Mouse (Mus musculus) lung, embryonic 16.5 days (tissue): ENCODE measurements around the gene Tbc1d30. TPM values are rescaled to one million over a fixed set of nuclear protein-coding genes. Genes with fewer than 3 reads are reported as not detected.
"Not testable (repeated sequence)": the region's sequence is repeated elsewhere in the genome, so short reads cannot be mapped to it uniquely, and the experiment has no call there.

ENCODE experiments used
- ATAC-seq: fragments of 200-750 bp; cut with Nextera tagmentation; 2 replicates; pipeline ENCODE4 v1.8.0; 2017; ENCODE audit warnings: low read depth, mild to moderate bottlenecking, moderate library complexity
- H3K27ac ChIP-seq: fragments of 300-500 bp; sonication (generic); 2 replicates; pipeline ENCODE4 v1.5.1; 2014; ENCODE audit warnings: mild to moderate bottlenecking, control low read depth, low read length
- H3K27me3 ChIP-seq: fragments of 300-500 bp; sonication (generic); 2 replicates; pipeline ENCODE4 v1.6.1; 2014; ENCODE audit warnings: low read depth, low read length, mixed read lengths; ENCODE audit not compliant: control insufficient read depth, insufficient read depth
- H3K36me3 ChIP-seq: fragments of 300-500 bp; sonication (generic); 2 replicates; pipeline ENCODE4 v1.6.1; 2014; ENCODE audit warnings: low read length; ENCODE audit not compliant: control insufficient read depth, insufficient read depth
- H3K4me1 ChIP-seq: fragments of 300-500 bp; sonication (generic); replicated peaks from 2 replicates; pipeline ENCODE4 v1.6.1; 2014; ENCODE audit warnings: low read length, mixed read lengths; ENCODE audit not compliant: control insufficient read depth, insufficient read depth
- H3K4me2 ChIP-seq: fragments of 300-500 bp; sonication (generic); 2 replicates; pipeline ENCODE4 v1.6.1; 2014; ENCODE audit warnings: low read depth, low read length, control low read depth
- H3K4me3 ChIP-seq: fragments of 300-500 bp; sonication (generic); 2 replicates; pipeline ENCODE4 v1.5.1; 2014; ENCODE audit warnings: mild to moderate bottlenecking, low read length, control low read depth
- H3K9ac ChIP-seq: fragments of 300-500 bp; sonication (generic); 2 replicates; pipeline ENCODE4 v1.6.1; 2014; ENCODE audit warnings: low read length, control low read depth
- H3K9me3 ChIP-seq: fragments of 300-500 bp; sonication (generic); 2 replicates; pipeline ENCODE4 v1.6.1; 2016; ENCODE audit warnings: low read length; ENCODE audit not compliant: control insufficient read depth
- WGBS: fragments of 180-500 bp; shearing (Covaris S2); extraction: QIAGEN DNeasy Blood & Tissue Kit; methylation state at CpG from one replicate; pipeline ENCODE4 v1.1.7; 2014; 5-methylcytosine and 5-hydroxymethylcytosine counted together
- polyA plus RNA-seq: library from polyadenylated mRNA; unstranded; fragments of >200 nt; fragmentation: Nextera tagmentation; extraction: Ambion mirVana; gene quantifications from 2 replicates; pipeline ENCODE4 v1.2.1, GENCODE M21; 2015

Gene Tbc1d30
- polyA plus RNA-seq, 1 experiment from 2014 or later: 2.8 TPM

GRCm38 (mm10) chr10:121350357-121351065 is 567 bp downstream of the Tbc1d30 start:
- Histone ChIP-seq H3K27me3 (peaks cover 8% of the 10 kb centered on the region), H3K4me2 (peak overlapping the region; percentile 86), H3K36me3 (no peaks in the 10 kb centered on the region), H3K9ac (peak overlapping the region; percentile 73), H3K4me1 (peaks cover 5% of the 10 kb centered on the region), H3K9me3 (no peaks in the 10 kb centered on the region), H3K4me3 (peak overlapping the region; percentile 67), H3K27ac (peak overlapping the region; percentile 74)
- 3% methylated on average over 35 of the region's 35 CpGs for WGBS
- ATAC-seq: peak; percentile 66

DNA sequence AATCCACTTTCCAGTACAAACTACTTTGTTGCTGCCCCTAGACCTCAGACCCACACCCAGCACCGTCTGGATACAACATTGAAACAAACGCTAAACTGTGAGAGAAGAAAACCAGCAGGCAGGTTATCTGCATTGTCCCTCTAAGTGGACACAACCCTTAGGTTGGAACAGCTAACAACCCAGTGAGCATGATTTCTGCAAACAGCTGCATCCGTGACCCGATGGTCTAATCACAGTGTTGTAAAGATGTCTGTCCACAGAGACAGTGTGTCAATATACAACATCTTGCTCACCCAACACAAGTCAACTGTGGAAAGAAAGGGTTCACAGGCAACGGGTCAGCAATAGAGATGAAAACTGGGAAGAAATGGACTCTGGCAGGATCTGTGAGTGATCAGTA is 1.8 kb downstream of the Tbc1d30 start:
- Histone ChIP-seq H3K4me3 (no peak overlapping the region), H3K4me2 (peak overlapping the region; percentile 86), H3K36me3 (no peaks in the 10 kb centered on the region), H3K27ac (peak overlapping the region; percentile 29; the same call in 1 of the 2 replicates), H3K9ac (no peak overlapping the region), H3K9me3 (no peaks in the 10 kb centered on the region), H3K27me3 (peaks cover 8% of the 10 kb centered on the region), H3K4me1 (peaks cover 5% of the 10 kb centered on the region)
- no peak for ATAC-seq
- WGBS: 28% methylated on average over 5 of the region's 5 CpGs

GRCm38 (mm10) chr10:121343867-121344266 is 7.2 kb downstream of the Tbc1d30 start:
- Histone ChIP-seq H3K36me3 (no peaks in the 10 kb centered on the region), H3K27me3 (no peaks in the 10 kb centered on the region), H3K4me2 (no peak overlapping the region), H3K9me3 (no peaks in the 10 kb centered on the region), H3K4me3 (no peak overlapping the region), H3K4me1 (no peaks in the 10 kb centered on the region; the same call in 1 of the 2 replicates), H3K27ac (0 out of 2 replicates have a peak overlapping the region, but pooled peaks have one; percentile 36), H3K9ac (no peak overlapping the region)
- 30% methylated on average over 6 of the region's 6 CpGs for WGBS
- ATAC-seq: peak; percentile 64; the same call in 1 of the 2 replicates

DNA sequence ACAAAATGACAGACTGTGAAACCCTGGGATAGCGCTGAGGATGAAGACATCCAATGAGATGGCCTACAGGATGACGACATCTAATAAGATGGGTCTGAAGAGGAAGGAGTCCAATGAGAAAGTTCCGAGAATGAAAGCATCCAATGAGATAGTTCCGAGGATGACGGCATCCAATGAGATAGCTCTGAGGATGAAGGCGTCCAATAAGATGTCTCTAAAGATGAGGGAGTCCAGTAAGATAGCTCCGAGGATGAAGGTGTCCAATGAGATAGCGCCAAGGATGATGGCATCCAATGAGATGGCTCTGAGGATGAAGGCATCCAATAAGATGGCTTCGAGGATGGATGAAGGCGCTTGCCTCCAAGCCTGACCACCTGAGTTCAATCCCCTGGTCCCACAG is 8.8 kb downstream of the Tbc1d30 start:
- no peak for ATAC-seq
- no peaks in the 10 kb centered on the region; the same call in 1 of the 2 replicates for H3K4me1 ChIP-seq
- H3K4me2 ChIP-seq: no peak overlapping the region
- no peak overlapping the region for H3K4me3 ChIP-seq
- no peaks in the 10 kb centered on the region for H3K27me3 ChIP-seq
- no peaks in the 10 kb centered on the region for H3K9me3 ChIP-seq
- H3K36me3 ChIP-seq: no peaks in the 10 kb centered on the region
- no peak overlapping the region for H3K27ac ChIP-seq
- no peak overlapping the region for H3K9ac ChIP-seq
- WGBS: 95% methylated on average over 10 of the region's 10 CpGs

DNA sequence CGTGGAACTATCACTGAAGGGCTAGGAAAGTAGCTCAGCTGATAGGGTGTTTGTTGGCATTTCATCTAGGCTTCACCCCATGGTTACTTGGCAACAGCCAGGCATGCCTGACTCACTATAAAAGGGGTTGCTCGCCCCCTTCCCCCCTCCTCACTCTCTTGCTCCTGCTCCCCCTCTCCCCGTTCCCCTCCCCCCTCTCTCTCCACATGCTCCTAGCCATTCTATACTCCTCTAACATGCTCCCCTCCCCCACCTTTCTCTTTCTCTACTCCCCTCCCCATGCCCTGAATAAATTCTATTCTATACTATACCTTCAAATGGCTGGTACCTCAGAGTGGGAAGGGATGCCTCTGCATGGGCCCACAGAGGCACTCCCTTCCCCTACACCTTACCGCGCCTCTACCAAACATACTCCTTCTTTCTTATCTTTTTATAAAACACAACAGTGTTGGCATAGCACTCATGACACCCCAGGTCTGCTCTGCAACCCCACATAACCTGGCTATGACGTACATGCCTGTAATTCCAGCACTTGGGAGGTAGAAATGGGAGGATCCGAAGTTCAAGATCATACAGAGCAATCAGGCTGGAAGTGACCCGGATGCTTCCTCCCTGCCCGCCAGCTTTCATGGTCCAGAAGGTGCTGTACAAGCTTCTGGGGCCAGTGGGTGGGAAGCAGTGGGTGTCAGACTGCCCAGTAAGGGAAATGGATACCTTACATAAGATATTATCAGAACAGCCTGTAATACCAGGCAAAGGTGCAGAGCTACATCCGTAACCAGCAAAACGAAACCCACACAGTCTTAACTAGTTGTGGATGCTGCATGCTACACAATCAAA is 10.1 kb downstream of the Tbc1d30 start:
- no peaks in the 10 kb centered on the region; the same call in 1 of the 2 replicates for H3K4me1 ChIP-seq
- H3K27ac ChIP-seq: no peak overlapping the region
- H3K4me2 ChIP-seq: no peak overlapping the region
- no peak overlapping the region for H3K4me3 ChIP-seq
- H3K27me3 ChIP-seq: no peaks in the 10 kb centered on the region
- H3K9me3 ChIP-seq: no peaks in the 10 kb centered on the region; the same call in 1 of the 2 replicates
- no peaks in the 10 kb centered on the region for H3K36me3 ChIP-seq
- ATAC-seq: no peak
- 53% methylated on average over 11 of the region's 11 CpGs for WGBS
- H3K9ac ChIP-seq: no peak overlapping the region

- H3K4me1 ChIP-seq, H3K36me3 ChIP-seq, ATAC-seq, H3K27ac ChIP-seq, H3K4me2 ChIP-seq, H3K4me3 ChIP-seq, H3K27me3 ChIP-seq, H3K9me3 ChIP-seq, H3K9ac ChIP-seq: not testable (repeated sequence)
- WGBS: 60% methylated on average over 14 of the region's 14 CpGs
These were observed 14.5 kb downstream of the Tbc1d30 start for GRCm38 (mm10) chr10:121336536-121336935.

DNA sequence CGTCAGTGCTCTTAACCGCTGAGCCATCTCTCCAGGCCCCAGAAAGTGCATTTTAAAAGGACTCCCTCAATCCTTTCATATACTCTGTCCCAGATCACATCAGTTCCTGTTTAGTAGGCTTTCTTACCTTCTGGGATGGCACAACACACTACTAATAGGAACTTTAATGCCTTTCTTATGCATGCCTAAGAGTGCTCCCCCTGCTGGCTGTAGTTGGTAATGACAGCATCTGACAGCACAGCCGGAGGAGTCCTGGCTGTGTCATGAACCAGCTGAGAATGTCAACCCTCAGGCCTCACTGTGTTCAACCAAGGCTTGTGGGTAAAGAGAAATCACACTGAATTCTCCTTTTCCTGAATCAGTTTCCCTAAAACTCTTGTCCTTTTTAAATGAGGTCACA is 16.5 kb downstream of the Tbc1d30 start:
- 71% methylated on average over 3 of the region's 3 CpGs for WGBS
- no peaks in the 10 kb centered on the region for H3K27me3 ChIP-seq

DNA sequence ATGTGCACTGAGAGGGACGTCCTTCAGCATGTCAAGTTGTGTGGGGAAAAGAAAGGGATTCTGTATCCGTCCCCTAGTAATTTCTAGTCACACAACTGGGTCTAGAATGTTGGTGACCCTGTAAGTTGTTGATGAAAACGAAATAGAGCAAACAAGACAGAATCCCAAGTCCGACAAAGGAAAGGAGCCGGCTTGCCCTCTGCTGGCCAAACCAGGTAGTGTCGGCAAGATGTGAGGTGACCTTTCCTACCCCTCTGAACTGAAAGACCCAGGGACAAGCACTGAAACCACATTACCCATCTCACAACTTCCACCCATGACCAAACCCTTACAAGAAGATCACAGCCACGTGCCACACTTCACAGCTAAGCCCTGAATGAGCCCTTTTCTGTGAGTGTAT is 20.1 kb downstream of the Tbc1d30 start:
- H3K4me1 ChIP-seq: no peaks in the 10 kb centered on the region
- WGBS: 10% methylated on average over 7 of the region's 7 CpGs

More for the DNA sequence above, 16.5 kb downstream of the Tbc1d30 start:
- Histone ChIP-seq H3K4me3 (no peak overlapping the region), H3K4me2 (no peak overlapping the region), H3K27ac (no peak overlapping the region), H3K9ac (no peak overlapping the region), H3K36me3 (no peaks in the 10 kb centered on the region), H3K9me3 (peaks cover 6% of the 10 kb centered on the region), H3K4me1 (no peaks in the 10 kb centered on the region)
- no peak for ATAC-seq

GRCm38 (mm10) chr10:121329586-121329985 is 21.5 kb downstream of the Tbc1d30 start:
- H3K27ac ChIP-seq: no peak overlapping the region
- H3K9ac ChIP-seq: no peak overlapping the region
- ATAC-seq: no peak
- H3K27me3 ChIP-seq: no peaks in the 10 kb centered on the region
- peaks cover 4% of the 10 kb centered on the region; the same call in 1 of the 2 replicates for H3K9me3 ChIP-seq
- no peak overlapping the region for H3K4me3 ChIP-seq
- H3K36me3 ChIP-seq: no peaks in the 10 kb centered on the region
- no peaks in the 10 kb centered on the region for H3K4me1 ChIP-seq
- no peak overlapping the region for H3K4me2 ChIP-seq
- 64% methylated on average over 4 of the region's 4 CpGs for WGBS

More for the DNA sequence above, 20.1 kb downstream of the Tbc1d30 start:
- Histone ChIP-seq H3K9ac (no peak overlapping the region), H3K9me3 (peaks cover 6% of the 10 kb centered on the region), H3K4me2 (no peak overlapping the region), H3K36me3 (no peaks in the 10 kb centered on the region), H3K4me3 (no peak overlapping the region), H3K27me3 (no peaks in the 10 kb centered on the region), H3K27ac (no peak overlapping the region)
- no peak for ATAC-seq
